Mouse (Mus musculus) left cerebral cortex, adult 2 months (tissue): ENCODE measurements around the gene Plekhg1. TPM values are rescaled to one million over a fixed set of nuclear protein-coding genes. Genes with fewer than 3 reads are reported as not detected.

Experiments used
- DNase-seq, 2 experiments: peaks; one replicate each; pipeline ENCODE4 v3.0.0; 2021 to 2022; ENCODE audit warnings: low spot score in 2 of 2, mixed read lengths in 1 of 2; ENCODE audit errors: extremely low spot score in 1 of 2
- H3K27ac ChIP-seq: fragments of 200-600 bp; 2 replicates; pipeline ENCODE4 v1.8.1; 2022
- H3K4me3 ChIP-seq: fragments of 200-600 bp; 2 replicates; pipeline ENCODE4 v1.8.1; 2022
- CTCF ChIP-seq: fragments of 200-600 bp; IDR thresholded peaks from 2 replicates; pipeline ENCODE4 v1.8.1; 2022; ENCODE audit warnings: antibody characterized with exemption, mild to moderate bottlenecking, moderate library complexity
- intact Hi-C: fragments of 180-260 bp; cut with DNase I; formaldehyde crosslinking; loops from one replicate; pipeline ENCODE4 v1.15.1; 2025
- long read RNA-seq, 2 experiments: library from polyadenylated mRNA; stranded (forward); transcript quantifications; one replicate each; pipeline ENCODE4 v2.0.0; 2021; ENCODE audit warnings: borderline mapping rate in 2 of 2
- total RNA-seq, 2 experiments: library from RNA; stranded (reverse); gene quantifications; 2 replicates each; pipeline ENCODE4 v1.2.3; 2021

The Plekhg1 gene
- total RNA-seq: 10 to 100 TPM in 1 of 2 experiments, 1 to 10 TPM in 1; 7.4 to 10.8 TPM
- long read RNA-seq, experiment 1, partial matches to known transcripts: 0 of 1 reads
- long read RNA-seq, experiment 1, other reads (novel, unspliced or antisense): 1 of 1 reads
- long read RNA-seq, experiment 2, full-length matches to known transcripts: 4 of 8 reads
- long read RNA-seq, experiment 2, partial matches to known transcripts: 2 of 8 reads
- long read RNA-seq, experiment 2, other reads (novel, unspliced or antisense): 2 of 8 reads

- intact Hi-C loops: loop anchor here (2.0 to 5.0 kb wide), 3 partner anchors 167 to 205 kb away; no protein-coding TSS in a partner anchor
- peak; percentile 59 for TF ChIP-seq CTCF
These were observed at the start of gene Plekhg1 for GRCm38 (mm10) chr10:3740148-3740503. Gene Plekhg1, plus strand, starts transcription at chr10:3740364.

GRCm38 (mm10) chr10:3692791-3693190, 47.4 kb upstream of the Plekhg1 start:
- H3K4me3 ChIP-seq: no peak overlapping the region
- TF ChIP-seq CTCF: no peak
- H3K27ac ChIP-seq: no peak overlapping the region
- no peak for DNase-seq
- intact Hi-C loops: no loop called here

More at GRCm38 (mm10) chr10:3740148-3740503, at the start of gene Plekhg1:
- peak within 1 kb of the TSS; percentile 91 for H3K27ac ChIP-seq
- H3K4me3 ChIP-seq: peak within 1 kb of the TSS; percentile 55
- DNase-seq: peak; percentile 63 to 66

- DNase-seq: no peak
- intact Hi-C loops: no loop called here
- Histone ChIP-seq H3K4me3 (no peak overlapping the region), H3K27ac (no peak overlapping the region)
- no peak for TF ChIP-seq CTCF
These were observed 46.4 kb upstream of the Plekhg1 start for GRCm38 (mm10) chr10:3693699-3694280.

- no peak for TF ChIP-seq CTCF
- DNase-seq: no peak
- intact Hi-C loops: no loop called here
- peak overlapping the region; percentile 29 for H3K27ac ChIP-seq
- no peak overlapping the region for H3K4me3 ChIP-seq
These were observed 44.7 kb upstream of the Plekhg1 start for GRCm38 (mm10) chr10:3695332-3695905.

DNA sequence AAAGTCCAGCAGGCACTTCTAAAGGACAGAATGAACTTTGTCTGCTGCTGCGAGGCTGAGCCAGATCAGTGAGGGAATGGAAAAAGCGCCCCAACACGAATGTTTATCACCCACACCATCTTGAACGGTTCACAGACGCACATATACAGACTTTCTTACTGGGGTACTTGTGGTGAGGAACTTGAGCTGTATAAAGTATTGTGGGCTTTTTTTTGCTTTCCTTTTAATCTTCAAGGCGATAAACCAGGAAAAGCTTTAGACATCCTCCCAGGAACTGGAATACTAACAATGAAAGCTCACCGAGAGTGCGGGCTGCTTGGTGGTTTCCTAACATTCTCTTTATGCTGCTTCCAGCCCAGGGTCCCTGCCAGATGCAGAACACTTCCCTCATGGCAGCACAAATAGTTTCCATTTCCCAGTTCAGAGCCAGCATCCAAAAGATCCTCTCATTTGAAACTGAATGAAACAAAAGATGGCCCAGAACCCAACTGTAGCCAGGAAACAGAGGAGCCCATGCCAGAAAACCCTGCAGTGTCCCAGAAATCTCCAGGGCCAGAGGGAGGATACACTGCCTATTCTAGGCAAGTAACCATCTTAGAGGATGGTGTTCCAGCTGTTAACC, 43.3 kb upstream of the Plekhg1 start:
- intact Hi-C loops: loop anchor here (1.0 to 2.0 kb wide), 2 partner anchors 18 to 21 kb away; no protein-coding TSS in a partner anchor

GRCm38 (mm10) chr10:3697500-3697899, 42.7 kb upstream of the Plekhg1 start:
- intact Hi-C loops: loop anchor here (1.0 to 2.0 kb wide), 2 partner anchors 17 to 21 kb away; no protein-coding TSS in a partner anchor
- Histone ChIP-seq H3K27ac (peak overlapping the region; percentile 41; the same call in 1 of the 2 replicates), H3K4me3 (no peak overlapping the region)
- TF ChIP-seq CTCF: no peak
- no peak for DNase-seq

More for the DNA sequence above, 43.3 kb upstream of the Plekhg1 start:
- peak; percentile 19 to 35 for DNase-seq
- H3K4me3 ChIP-seq: no peak overlapping the region
- peak overlapping the region; percentile 41; the same call in 1 of the 2 replicates for H3K27ac ChIP-seq
- TF ChIP-seq CTCF: no peak

DNA sequence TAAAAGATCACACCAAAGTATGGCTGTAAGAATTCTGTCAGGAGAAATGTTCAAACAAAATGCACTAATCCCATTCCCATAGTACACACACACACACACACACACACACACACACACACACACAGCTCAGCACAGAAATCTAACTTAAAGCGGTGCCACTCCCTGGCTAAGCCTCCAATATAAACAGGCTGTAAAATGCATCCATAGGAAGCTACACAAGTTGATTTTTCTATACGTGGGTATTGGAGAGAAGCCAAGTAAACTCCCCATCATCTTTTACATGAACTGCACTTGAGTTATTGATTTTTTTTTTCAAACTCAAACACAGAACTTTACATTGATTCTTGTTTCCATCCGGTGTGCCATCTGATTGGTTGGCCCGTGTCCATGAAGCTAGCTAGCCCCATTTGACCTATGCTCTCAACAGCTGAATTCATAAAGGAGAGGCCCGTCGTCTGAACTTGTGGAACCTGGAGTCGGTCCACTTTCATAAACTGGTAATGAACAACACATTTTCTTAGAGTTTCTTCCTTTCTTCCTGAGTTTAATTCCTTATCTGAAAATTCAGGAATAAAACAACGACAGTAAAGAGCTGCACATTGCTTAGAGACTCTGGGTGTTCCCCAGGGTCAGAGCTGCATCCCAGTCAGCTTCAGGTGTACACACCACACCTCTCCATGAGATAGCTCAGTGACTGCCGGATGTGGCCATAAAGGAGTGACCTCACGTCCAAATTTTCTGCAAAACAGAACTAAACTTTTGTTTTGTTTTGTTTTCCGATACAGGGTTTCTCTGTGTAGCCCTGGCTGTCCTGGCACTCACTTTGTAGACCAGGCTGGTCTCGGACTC, 39.7 kb upstream of the Plekhg1 start:
- H3K27ac ChIP-seq: no peak overlapping the region
- intact Hi-C loops: no loop called here
- no peak for DNase-seq
- H3K4me3 ChIP-seq: no peak overlapping the region
- TF ChIP-seq CTCF: no peak

DNA sequence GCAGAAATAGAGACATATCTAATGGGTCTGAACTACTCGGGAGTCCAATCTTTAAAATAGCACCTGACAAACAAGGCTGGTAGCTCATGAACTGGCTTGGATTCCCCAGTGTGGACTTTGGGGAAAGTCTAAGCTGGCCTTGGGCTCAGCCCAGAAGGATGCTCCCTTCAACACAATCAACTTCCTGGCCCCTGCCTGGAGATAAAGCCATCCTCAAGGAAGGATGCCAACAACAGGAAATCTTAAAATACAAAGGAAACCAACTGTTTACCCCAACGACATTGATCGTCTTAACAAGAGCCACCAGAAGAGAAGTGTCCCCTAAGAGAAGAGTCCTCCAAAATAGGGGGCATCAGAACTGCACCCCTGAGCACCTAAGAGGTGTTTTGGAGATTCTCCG, 38.3 kb upstream of the Plekhg1 start:
- no peak for DNase-seq
- TF ChIP-seq CTCF: no peak
- intact Hi-C loops: no loop called here

DNA sequence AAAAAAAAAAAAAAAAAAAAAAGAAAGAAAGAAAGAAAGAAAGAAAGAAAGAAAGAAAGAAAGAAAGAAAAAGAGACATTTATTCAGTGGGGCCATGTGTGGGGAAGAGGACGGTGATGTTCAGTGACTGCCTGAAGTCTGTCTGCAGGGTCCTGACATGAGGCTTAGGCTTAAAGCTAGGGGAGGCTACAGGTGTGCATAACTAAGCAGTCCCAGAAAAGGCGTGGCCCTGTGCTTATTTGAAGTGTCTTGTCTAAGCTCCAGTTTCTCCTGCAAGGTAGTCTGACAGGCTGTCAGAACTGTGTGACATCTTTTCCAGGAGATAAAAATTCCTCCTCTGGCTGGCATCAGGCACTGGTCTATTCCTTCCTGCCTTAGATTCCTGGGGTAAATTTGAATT, 37.6 kb upstream of the Plekhg1 start:
- Histone ChIP-seq H3K4me3 (no peak overlapping the region), H3K27ac (no peak overlapping the region)
- TF ChIP-seq CTCF: no peak
- intact Hi-C loops: no loop called here
- DNase-seq: no peak

More for the DNA sequence above, 38.3 kb upstream of the Plekhg1 start:
- no peak overlapping the region for H3K27ac ChIP-seq
- no peak overlapping the region for H3K4me3 ChIP-seq

DNA sequence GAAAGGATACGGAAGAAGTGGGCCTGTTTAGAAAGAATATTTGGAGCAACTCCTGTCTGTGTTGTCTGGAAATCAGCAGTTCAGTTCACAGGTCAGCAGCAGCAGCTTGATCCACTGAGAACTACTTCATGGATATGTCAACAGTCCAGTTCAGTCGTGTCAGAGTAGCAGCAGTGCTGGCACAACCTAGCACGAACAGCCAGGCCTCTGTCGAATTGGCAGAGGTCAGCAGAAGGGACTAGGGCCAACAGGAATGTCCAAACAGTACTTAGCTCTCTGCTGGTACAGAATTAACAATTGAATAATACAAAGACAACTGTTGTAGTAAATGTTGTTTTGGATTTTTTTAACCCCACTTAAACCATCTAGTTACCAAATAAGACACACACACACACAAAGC, 33.9 kb upstream of the Plekhg1 start:
- intact Hi-C loops: no loop called here
- Histone ChIP-seq H3K27ac (peak overlapping the region; percentile 44; the same call in 1 of the 2 replicates), H3K4me3 (no peak overlapping the region)
- TF ChIP-seq CTCF: no peak
- no peak for DNase-seq

DNA sequence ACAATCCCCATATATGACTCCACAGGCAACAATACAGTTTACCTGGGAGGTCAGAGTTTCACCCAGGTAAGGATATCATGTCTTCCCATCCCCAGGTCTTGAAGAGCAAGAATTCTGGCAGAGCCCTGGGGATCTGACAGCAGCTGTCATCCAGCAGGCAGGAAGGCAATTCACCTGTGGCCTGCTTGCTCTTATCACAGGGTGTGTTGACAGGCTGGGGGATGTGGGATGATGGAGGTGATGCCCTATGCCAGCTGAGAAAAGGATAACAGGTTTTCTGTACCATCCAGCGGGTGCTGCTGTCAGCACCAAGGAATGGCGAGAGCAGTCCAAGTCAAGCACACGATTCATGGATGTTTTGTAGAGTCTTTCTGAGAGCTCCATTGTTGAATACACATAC, 30.1 kb upstream of the Plekhg1 start:
- intact Hi-C loops: no loop called here
- Histone ChIP-seq H3K4me3 (no peak overlapping the region), H3K27ac (no peak overlapping the region)
- no peak for DNase-seq
- TF ChIP-seq CTCF: no peak
